In genomic region chr19:47934146-47934545, GRCm38 (mm10) we compare ENCODE assay signal across 18 mouse cellular contexts. TPM values are rescaled to one million over a fixed set of nuclear protein-coding genes. Genes with fewer than 3 reads are reported as not detected.
"Had no signal": no experiment of that assay in that cellular context is flagged by ENCODE, and none has a peak within 500 bp of the region (broad histone marks: within the 10 kb centered on the region; RNA-seq: fewer than 3 reads in every experiment).

No protein-coding gene starts in this region.

- H3K4me2 ChIP-seq: lung, embryonic 15.5 days; midbrain, embryonic 11.5 days; midbrain, embryonic 13.5 days; midbrain, embryonic 15.5 days; neural tube, embryonic 12.5 days; stomach, embryonic 15.5 days had no signal

- DNase-seq: lung, adult 2 months; lung, postnatal 14 days; right cerebral cortex, postnatal 14 days; thymus, adult 18-20 months; thymus, postnatal 14 days; thymus, postnatal 36 days had no signal

- ATAC-seq: midbrain, embryonic 13.5 days; midbrain, embryonic 15.5 days had no signal

- H3K9ac ChIP-seq: lung, embryonic 15.5 days; midbrain, embryonic 13.5 days; midbrain, embryonic 15.5 days; neural tube, embryonic 12.5 days; stomach, embryonic 15.5 days had no signal

- H3K4me3 ChIP-seq: lung, embryonic 15.5 days; megakaryocyte, embryonic 14.5 days; midbrain, embryonic 13.5 days; midbrain, embryonic 15.5 days; neural tube, embryonic 12.5 days; stomach, embryonic 15.5 days had no signal

- H3K27ac ChIP-seq: lung, embryonic 15.5 days; macrophage; midbrain, embryonic 13.5 days; midbrain, embryonic 15.5 days; neural tube, embryonic 12.5 days; stomach, embryonic 15.5 days had no signal

- H3K36me3 ChIP-seq: lung, embryonic 15.5 days; midbrain, embryonic 13.5 days; midbrain, embryonic 15.5 days; neural tube, embryonic 12.5 days; stomach, embryonic 15.5 days had no signal

- H3K9me3 ChIP-seq: lung, embryonic 15.5 days; megakaryocyte, embryonic 14.5 days; midbrain, embryonic 13.5 days; midbrain, embryonic 15.5 days; neural tube, embryonic 12.5 days; stomach, embryonic 15.5 days had no signal

- H3K4me1 ChIP-seq: stomach, embryonic 15.5 days had no signal

- H3K27me3 ChIP-seq: midbrain, embryonic 15.5 days; neural tube, embryonic 12.5 days had no signal

RNA-seq across cellular contexts. Expression of gene Cfap58, which starts 3.3 kb away (rescaled TPM):
- total RNA-seq: megakaryocyte progenitor cell, adult 5-6 weeks; monocyte, adult 5-6 weeks; neutrophil, adult 5-6 weeks had no signal
- polyA plus RNA-seq: macrophage; spleen, adult 2 months; stomach, embryonic 15.5 days had no signal

RNA-seq across cellular contexts. Expression of gene Cfap43, which starts 15.1 kb away (rescaled TPM):
- total RNA-seq: megakaryocyte progenitor cell, adult 5-6 weeks had no signal
- polyA plus RNA-seq: spleen, adult 2 months had no signal
